Mouse (Mus musculus) adrenal gland, postnatal 10 days (tissue): ENCODE data around the gene Dnase1l3. TPM values are rescaled to one million over a fixed set of nuclear protein-coding genes. Genes with fewer than 3 reads are reported as not detected.
A peak's percentile ranks its signal among the peaks of the same experiment; 100 is the strongest.

ENCODE experiments used
- DNase-seq: peaks from one replicate; pipeline ENCODE4 v3.0.0; 2021; ENCODE audit warnings: mixed read lengths
- long read RNA-seq, 2 experiments: library from polyadenylated mRNA; stranded (forward); transcript quantifications; one replicate each; pipeline ENCODE4 v2.0.0; 2021
- total RNA-seq, 2 experiments: library from RNA; stranded (reverse); gene quantifications; 2 replicates each; pipeline ENCODE4 v1.2.3; 2021

The Dnase1l3 gene
- 1 to 10 TPM; 4.2 to 7.8 TPM for total RNA-seq
- long read RNA-seq, experiment 1, full-length matches to known transcripts = 1 of 1 reads
- long read RNA-seq, experiment 1, partial matches to known transcripts = 0 of 1 reads
- long read RNA-seq, experiment 1, other reads (novel, unspliced or antisense) = 0 of 1 reads
- long read RNA-seq, experiment 2 = 0 reads

GRCm38 (mm10) chr14:7994271-7994767 lies at the start of gene Dnase1l3:
Gene Dnase1l3, minus strand, starts transcription at chr14:7994573.
- peak; percentile 70 for DNase-seq

GRCm38 (mm10) chr14:8042577-8042976 lies 48.2 kb upstream of the Dnase1l3 start:
- DNase-seq = no peak

DNA sequence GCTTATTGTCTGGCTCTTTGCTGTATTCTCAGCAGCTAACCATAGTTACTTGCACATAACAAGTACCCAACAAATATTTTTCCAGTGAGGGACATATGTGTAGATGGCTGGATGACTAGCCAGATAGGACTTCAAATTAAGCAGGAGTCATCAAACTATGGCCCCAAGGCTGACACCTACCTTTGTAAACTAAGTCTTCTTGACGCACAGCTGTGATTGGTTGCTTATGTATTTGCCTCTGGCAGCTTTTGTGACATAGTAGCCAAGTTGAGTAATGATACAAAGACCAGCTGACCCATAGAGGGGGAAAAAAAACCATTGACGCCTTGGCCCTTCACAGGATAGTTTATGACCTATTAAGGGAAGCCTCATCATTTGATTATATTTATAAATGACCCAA lies 47.7 kb upstream of the Dnase1l3 start:
- DNase-seq = no peak

DNA sequence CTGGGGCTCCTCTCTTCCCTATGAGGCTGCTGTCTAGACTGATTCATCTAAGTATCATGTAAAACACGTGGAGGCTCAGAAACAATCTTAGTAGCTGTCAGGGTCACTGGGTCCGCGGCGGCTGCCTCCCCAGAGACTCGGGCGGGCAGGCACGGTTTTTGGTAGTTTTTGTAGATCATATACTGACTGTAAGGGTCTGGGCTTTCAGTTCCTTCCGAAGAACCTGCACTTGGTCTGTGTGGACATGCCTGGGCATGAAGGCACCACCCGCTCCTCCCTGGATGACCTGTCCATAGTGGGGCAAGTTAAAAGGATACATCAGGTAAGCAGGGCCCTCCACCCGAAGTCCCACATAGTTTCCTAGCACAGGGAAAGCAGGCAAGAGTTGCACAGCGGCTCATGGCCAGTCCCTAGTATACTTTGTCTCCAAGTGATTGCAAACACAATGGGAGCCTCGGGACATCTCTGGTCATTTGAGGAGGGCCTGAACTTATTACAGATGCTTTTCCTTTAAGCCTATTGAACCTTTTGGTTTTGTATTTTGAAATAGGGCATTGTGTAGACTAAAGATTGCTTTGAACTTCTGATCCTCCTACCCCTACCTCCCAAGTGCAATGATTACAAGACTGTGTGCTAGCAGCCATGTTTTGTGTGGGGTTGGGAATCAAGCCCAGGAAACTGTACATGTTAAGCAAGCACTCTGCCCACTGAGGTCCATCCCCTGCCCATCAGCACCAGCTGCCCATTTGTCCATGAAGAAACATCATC lies 46.7 kb upstream of the Dnase1l3 start:
- DNase-seq = no peak

DNA sequence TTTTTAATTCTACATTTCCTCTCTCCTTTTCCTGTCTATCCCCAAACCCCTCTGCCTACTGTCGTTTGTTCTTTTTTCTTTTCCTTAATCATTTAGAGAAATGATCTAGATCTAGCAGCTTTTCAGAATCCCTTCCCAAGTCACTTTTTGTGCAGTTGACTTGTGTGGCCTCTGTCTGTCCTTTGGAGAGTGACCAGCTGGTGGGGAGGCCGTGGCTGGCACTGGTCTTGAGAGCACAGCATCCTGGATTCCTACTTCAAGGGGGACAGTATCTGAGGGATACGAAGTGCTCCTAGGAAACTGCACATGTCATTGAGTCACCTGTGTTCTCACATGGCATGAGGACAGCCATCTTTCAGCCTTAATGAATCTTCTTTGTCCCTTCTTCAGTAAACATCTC lies 45.8 kb upstream of the Dnase1l3 start:
- DNase-seq = no peak

GRCm38 (mm10) chr14:8038791-8039448 lies 44.5 kb upstream of the Dnase1l3 start:
- peak; percentile 84 for DNase-seq

DNA sequence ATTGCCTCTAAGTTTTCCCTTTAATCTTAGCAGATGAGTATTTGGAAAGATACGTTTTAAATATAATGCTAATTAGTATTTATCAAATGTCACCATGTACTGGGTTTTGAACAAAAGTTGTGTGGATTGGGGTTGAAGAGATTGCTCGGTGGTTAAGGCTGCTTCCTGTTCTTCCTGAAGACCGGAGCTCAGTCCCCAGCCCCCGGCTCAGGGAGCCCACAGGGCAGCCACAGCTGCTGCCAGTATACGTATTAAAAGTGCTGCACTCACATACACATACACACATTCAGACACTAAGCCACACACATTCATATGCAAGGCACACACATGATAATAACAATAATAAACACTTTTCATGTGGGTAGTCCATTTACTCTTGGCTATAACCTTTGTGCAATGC lies 43.8 kb upstream of the Dnase1l3 start:
- no peak for DNase-seq

DNA sequence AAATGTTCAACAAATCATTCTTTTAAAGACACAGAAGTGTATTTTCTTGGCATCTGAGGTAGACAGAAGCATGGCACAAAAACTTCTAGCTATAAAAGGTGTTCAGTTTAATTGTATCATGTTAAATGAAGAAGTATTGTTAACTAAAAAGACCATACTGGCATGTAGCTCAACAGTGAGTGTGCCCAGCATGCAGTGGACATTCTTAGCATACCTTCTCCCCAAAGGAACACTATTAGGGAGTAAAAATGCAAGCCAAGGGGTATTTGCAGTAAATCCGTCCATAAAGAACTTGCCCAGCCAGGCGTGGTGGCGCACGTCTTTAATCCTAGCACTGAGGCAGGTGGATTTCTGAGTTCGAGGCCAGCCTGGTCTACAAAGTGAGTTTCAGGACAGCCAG lies 42.0 kb upstream of the Dnase1l3 start:
- no peak for DNase-seq

DNA sequence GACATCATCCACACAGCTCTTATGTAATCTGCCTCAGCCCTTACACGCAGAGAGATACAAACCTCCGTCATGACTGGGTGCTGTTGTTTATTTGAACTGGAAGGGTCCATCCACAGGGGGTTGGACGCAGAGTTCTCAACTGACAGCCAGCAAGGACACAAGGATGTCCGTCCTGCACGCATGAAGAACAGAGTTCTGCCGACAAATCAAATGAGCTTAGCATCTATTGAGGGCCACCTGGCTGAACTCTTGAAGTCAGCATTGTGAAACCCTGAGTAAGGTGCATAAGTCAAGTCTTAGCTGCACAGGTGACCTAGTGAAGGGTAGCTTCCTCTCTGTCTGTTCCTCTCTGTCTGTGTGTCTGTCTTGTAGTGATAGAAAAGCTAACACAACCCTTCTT lies 41.6 kb upstream of the Dnase1l3 start:
- DNase-seq = no peak

DNA sequence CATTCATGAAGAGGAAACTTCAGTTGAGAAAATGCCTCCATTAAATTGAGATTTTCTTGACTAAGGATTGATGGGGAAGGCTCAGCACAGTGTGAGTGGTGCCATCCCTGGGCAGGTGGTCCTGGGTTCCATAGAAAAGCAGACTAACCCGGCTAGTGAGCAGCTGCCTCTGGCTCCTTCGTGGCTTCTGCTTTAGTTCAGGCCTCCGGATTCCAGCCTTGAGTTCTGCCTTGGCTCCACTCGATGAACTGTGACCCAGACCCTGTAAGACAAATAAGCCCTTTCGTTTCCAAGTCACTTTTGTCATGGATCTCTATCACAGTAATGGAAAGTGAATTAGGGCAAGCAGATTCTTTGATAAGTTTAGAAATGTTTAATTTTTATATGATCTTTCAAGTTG lies 40.2 kb upstream of the Dnase1l3 start:
- peak; percentile 32 for DNase-seq

GRCm38 (mm10) chr14:8032087-8032944 lies 37.9 kb upstream of the Dnase1l3 start:
- DNase-seq = peak; percentile 64

GRCm38 (mm10) chr14:8030535-8030934 lies 36.2 kb upstream of the Dnase1l3 start:
- DNase-seq = peak; percentile 64

GRCm38 (mm10) chr14:8029752-8030151 lies 35.4 kb upstream of the Dnase1l3 start:
- DNase-seq = no peak

- DNase-seq = no peak
These were observed 33.7 kb upstream of the Dnase1l3 start for GRCm38 (mm10) chr14:8028086-8028485.

- DNase-seq = no peak
These were observed 32.6 kb upstream of the Dnase1l3 start for GRCm38 (mm10) chr14:8026769-8027531.

GRCm38 (mm10) chr14:8024936-8025335 lies 30.6 kb upstream of the Dnase1l3 start:
- no peak for DNase-seq

GRCm38 (mm10) chr14:8024469-8024868 lies 30.1 kb upstream of the Dnase1l3 start:
- DNase-seq = no peak

DNA sequence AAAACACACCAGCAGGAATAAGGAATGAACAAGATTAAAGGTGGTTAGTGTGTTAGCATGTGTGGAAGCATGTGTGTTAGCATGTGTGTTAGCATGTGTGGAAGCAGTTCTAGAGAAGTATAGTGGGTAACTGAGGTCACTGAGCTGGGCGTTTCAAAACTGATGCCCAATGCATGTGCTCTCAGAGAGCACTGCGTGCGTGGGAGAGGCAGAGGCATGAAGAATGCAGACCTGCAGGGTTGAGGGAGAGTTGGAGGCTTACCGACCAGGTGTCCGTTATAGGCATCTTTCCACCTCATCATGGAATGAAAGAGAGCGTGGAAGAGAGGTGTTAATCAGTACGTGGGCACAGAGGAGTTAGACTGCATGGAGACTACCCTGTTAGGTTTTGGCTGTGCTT lies 26.2 kb upstream of the Dnase1l3 start:
- DNase-seq = no peak

GRCm38 (mm10) chr14:8020011-8020410 lies 25.6 kb upstream of the Dnase1l3 start:
- no peak for DNase-seq

GRCm38 (mm10) chr14:8016951-8017350 lies 22.6 kb upstream of the Dnase1l3 start:
- no peak for DNase-seq

GRCm38 (mm10) chr14:8016276-8016675 lies 21.9 kb upstream of the Dnase1l3 start:
- DNase-seq = no peak

- no peak for DNase-seq
These were observed 21.4 kb upstream of the Dnase1l3 start for GRCm38 (mm10) chr14:8015756-8016155.
